Mouse (Mus musculus): Measurements from ENCODE around the gene Zfp64. TPM values are rescaled to one million over a fixed set of nuclear protein-coding genes. Genes with fewer than 3 reads are reported as not detected.
A peak's percentile ranks its signal among the peaks of the same experiment; 100 is the strongest.

Zfp64 gene
- polyA plus RNA-seq, 1 experiment from 2014 or later, result 12.9 TPM

- H3K9me3 ChIP-seq (ENCODE audit: control insufficient read depth), result no peaks in the 10 kb centered on the region
- H3K27me3 ChIP-seq (replicated peaks; ENCODE audit: control insufficient read depth, insufficient read depth, low read length), result peaks cover 28% of the 10 kb centered on the region
- ATAC-seq, result no peak
- H3K27ac ChIP-seq (ENCODE audit: low read depth, low read length), result no peak overlapping the region
- H3K4me1 ChIP-seq (replicated peaks; ENCODE audit: control insufficient read depth, insufficient read depth, low read length), result 0 out of 2 replicates have a peak, but pooled peaks cover 6% of the 10 kb centered on the region
- H3K4me3 ChIP-seq (ENCODE audit: low read depth, low read length), result peak overlapping the region; percentile 47
- 3% methylated on average over 19 of the region's 19 CpGs for WGBS
- TF ChIP-seq CTCF (IDR thresholded peaks at IDR 0.05; ENCODE audit: low read depth), result no peak
- peak overlapping the region; percentile 86 for H3K4me2 ChIP-seq (replicated peaks; ENCODE audit: low read depth)
- no peaks in the 10 kb centered on the region for H3K36me3 ChIP-seq (ENCODE audit: control insufficient read depth, insufficient read depth)
- no peak overlapping the region for H3K9ac ChIP-seq (ENCODE audit: low read depth, low read length)
These were observed 43.9 kb downstream of the Zfp64 start for GRCm38 (mm10) chr2:168911527-168911926.

GRCm38 (mm10) chr2:168906022-168906421 lies 49.4 kb downstream of the Zfp64 start:
- WGBS, result 57% methylated on average over 11 of the region's 11 CpGs
- no peak overlapping the region for H3K9ac ChIP-seq (ENCODE audit: low read depth, low read length)
- ATAC-seq, result no peak

GRCm38 (mm10) chr2:168904846-168905245 lies 50.5 kb downstream of the Zfp64 start:
- H3K9me3 ChIP-seq (ENCODE audit: control insufficient read depth), result no peaks in the 10 kb centered on the region
- peak; percentile 63 for TF ChIP-seq CTCF (IDR thresholded peaks at IDR 0.05; ENCODE audit: low read depth)
- no peaks in the 10 kb centered on the region for H3K36me3 ChIP-seq (ENCODE audit: control insufficient read depth, insufficient read depth)
- H3K9ac ChIP-seq (ENCODE audit: low read depth, low read length), result no peak overlapping the region
- H3K4me2 ChIP-seq (replicated peaks; ENCODE audit: low read depth), result no peak overlapping the region
- H3K27ac ChIP-seq (ENCODE audit: low read depth, low read length), result no peak overlapping the region
- no peak for ATAC-seq
- no peaks in the 10 kb centered on the region for H3K4me1 ChIP-seq (replicated peaks; ENCODE audit: control insufficient read depth, insufficient read depth, low read length)
- no peaks in the 10 kb centered on the region for H3K27me3 ChIP-seq (replicated peaks; ENCODE audit: control insufficient read depth, insufficient read depth, low read length)
- 81% methylated on average over 3 of the region's 3 CpGs for WGBS
- no peak overlapping the region for H3K4me3 ChIP-seq (ENCODE audit: low read depth, low read length)

More at GRCm38 (mm10) chr2:168906022-168906421, 49.4 kb downstream of the Zfp64 start:
- Histone ChIP-seq H3K4me3 (ENCODE audit: low read depth, low read length) (no peak overlapping the region), H3K27me3 (replicated peaks; ENCODE audit: control insufficient read depth, insufficient read depth, low read length) (peaks cover 3% of the 10 kb centered on the region), H3K9me3 (ENCODE audit: control insufficient read depth) (no peaks in the 10 kb centered on the region), H3K36me3 (ENCODE audit: control insufficient read depth, insufficient read depth) (no peaks in the 10 kb centered on the region), H3K4me1 (replicated peaks; ENCODE audit: control insufficient read depth, insufficient read depth, low read length) (no peaks in the 10 kb centered on the region), H3K27ac (ENCODE audit: low read depth, low read length) (no peak overlapping the region), H3K4me2 (replicated peaks; ENCODE audit: low read depth) (no peak overlapping the region)
- TF ChIP-seq CTCF (IDR thresholded peaks at IDR 0.05; ENCODE audit: low read depth), result no peak

DNA sequence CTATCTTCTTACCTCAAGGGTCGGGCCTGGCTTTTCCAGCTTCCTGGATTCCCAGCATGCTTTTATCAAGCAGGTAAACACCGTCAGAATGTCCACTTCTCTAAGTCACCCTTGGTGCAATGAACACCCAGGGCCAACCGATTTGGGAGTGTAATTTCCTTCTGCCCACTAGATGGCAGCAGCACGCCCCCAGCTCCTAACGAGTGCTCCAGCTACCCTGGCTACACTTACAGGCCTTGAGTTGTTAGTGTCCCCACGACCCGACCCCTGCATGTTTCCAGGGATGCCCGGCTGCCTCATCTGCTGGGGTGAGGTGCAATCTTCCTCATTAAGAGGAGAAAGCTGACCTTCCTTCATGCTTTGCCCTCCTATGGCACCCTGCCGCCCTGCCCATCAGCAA lies 51.2 kb downstream of the Zfp64 start:
- Histone ChIP-seq H3K4me3 (ENCODE audit: low read depth, low read length) (no peak overlapping the region), H3K4me2 (replicated peaks; ENCODE audit: low read depth) (no peak overlapping the region; the same call in 1 of the 2 replicates), H3K27ac (ENCODE audit: low read depth, low read length) (no peak overlapping the region), H3K27me3 (replicated peaks; ENCODE audit: control insufficient read depth, insufficient read depth, low read length) (no peaks in the 10 kb centered on the region), H3K4me1 (replicated peaks; ENCODE audit: control insufficient read depth, insufficient read depth, low read length) (no peaks in the 10 kb centered on the region), H3K9ac (ENCODE audit: low read depth, low read length) (no peak overlapping the region), H3K36me3 (ENCODE audit: control insufficient read depth, insufficient read depth) (no peaks in the 10 kb centered on the region), H3K9me3 (ENCODE audit: control insufficient read depth) (no peaks in the 10 kb centered on the region)
- 0 out of 2 replicates have a peak, but pooled peaks have one; percentile 25 for ATAC-seq
- 13% methylated on average over 9 of the region's 9 CpGs for WGBS
- peak; percentile 93 for TF ChIP-seq CTCF (IDR thresholded peaks at IDR 0.05; ENCODE audit: low read depth)

DNA sequence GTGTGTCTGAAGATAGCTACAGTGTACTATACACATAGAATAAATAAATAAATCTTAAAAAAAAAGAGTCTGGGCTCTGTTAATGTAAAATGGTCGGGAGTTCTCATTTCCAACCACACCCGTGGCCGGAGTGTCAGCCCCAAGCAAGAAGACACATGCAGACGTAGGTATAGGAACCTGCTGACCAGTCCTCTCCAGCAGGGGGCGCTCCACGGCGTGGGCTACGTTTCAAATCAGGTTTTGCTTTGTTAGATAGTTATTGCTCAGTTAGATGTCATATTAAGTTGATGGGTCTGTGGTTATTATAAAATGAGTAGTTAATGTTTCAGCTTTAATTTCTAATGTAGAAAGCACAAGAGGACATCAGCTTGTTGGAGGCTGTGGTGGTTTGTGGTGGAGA lies 52.8 kb downstream of the Zfp64 start:
- WGBS, result 22% methylated on average over 8 of the region's 8 CpGs

GRCm38 (mm10) chr2:168897906-168898305 lies 57.5 kb downstream of the Zfp64 start:
- no peak for TF ChIP-seq CTCF (IDR thresholded peaks at IDR 0.05; ENCODE audit: low read depth)
- Histone ChIP-seq H3K27ac (ENCODE audit: low read depth, low read length) (no peak overlapping the region), H3K4me1 (replicated peaks; ENCODE audit: control insufficient read depth, insufficient read depth, low read length) (no peaks in the 10 kb centered on the region), H3K4me2 (replicated peaks; ENCODE audit: low read depth) (no peak overlapping the region), H3K36me3 (ENCODE audit: control insufficient read depth, insufficient read depth) (no peaks in the 10 kb centered on the region), H3K9me3 (ENCODE audit: control insufficient read depth) (no peaks in the 10 kb centered on the region), H3K27me3 (replicated peaks; ENCODE audit: control insufficient read depth, insufficient read depth, low read length) (no peaks in the 10 kb centered on the region), H3K4me3 (ENCODE audit: low read depth, low read length) (no peak overlapping the region), H3K9ac (ENCODE audit: low read depth, low read length) (no peak overlapping the region)
- 82% methylated on average over 7 of the region's 7 CpGs for WGBS
- no peak for ATAC-seq

More for the DNA sequence above, 52.8 kb downstream of the Zfp64 start:
- Histone ChIP-seq H3K9ac (ENCODE audit: low read depth, low read length) (no peak overlapping the region), H3K4me1 (replicated peaks; ENCODE audit: control insufficient read depth, insufficient read depth, low read length) (no peaks in the 10 kb centered on the region), H3K4me3 (ENCODE audit: low read depth, low read length) (no peak overlapping the region), H3K4me2 (replicated peaks; ENCODE audit: low read depth) (no peak overlapping the region), H3K9me3 (ENCODE audit: control insufficient read depth) (no peaks in the 10 kb centered on the region), H3K27me3 (replicated peaks; ENCODE audit: control insufficient read depth, insufficient read depth, low read length) (no peaks in the 10 kb centered on the region), H3K27ac (ENCODE audit: low read depth, low read length) (no peak overlapping the region), H3K36me3 (ENCODE audit: control insufficient read depth, insufficient read depth) (no peaks in the 10 kb centered on the region)
- TF ChIP-seq CTCF (IDR thresholded peaks at IDR 0.05; ENCODE audit: low read depth), result peak; percentile 84
- no peak for ATAC-seq

GRCm38 (mm10) chr2:168895531-168895930 lies 59.9 kb downstream of the Zfp64 start:
- Histone ChIP-seq H3K9ac (ENCODE audit: low read depth, low read length) (no peak overlapping the region), H3K9me3 (ENCODE audit: control insufficient read depth) (no peaks in the 10 kb centered on the region), H3K36me3 (ENCODE audit: control insufficient read depth, insufficient read depth) (no peaks in the 10 kb centered on the region), H3K4me1 (replicated peaks; ENCODE audit: control insufficient read depth, insufficient read depth, low read length) (no peaks in the 10 kb centered on the region), H3K27me3 (replicated peaks; ENCODE audit: control insufficient read depth, insufficient read depth, low read length) (no peaks in the 10 kb centered on the region), H3K4me2 (replicated peaks; ENCODE audit: low read depth) (no peak overlapping the region), H3K4me3 (ENCODE audit: low read depth, low read length) (no peak overlapping the region), H3K27ac (ENCODE audit: low read depth, low read length) (no peak overlapping the region)
- TF ChIP-seq CTCF (IDR thresholded peaks at IDR 0.05; ENCODE audit: low read depth), result no peak
- no peak for ATAC-seq
- WGBS, result 87% methylated on average over 8 of the region's 8 CpGs
